Mouse (Mus musculus) kidney, adult 2 months (tissue): ENCODE data around the gene Olfr1462.

Experiments used
- CTCF ChIP-seq: fragments of 200-500 bp; conservative IDR thresholded peaks from 2 replicates; pipeline ENCODE4 v1.5.1; 2011; ENCODE audit warnings: low read depth, mild to moderate bottlenecking, control low read depth, low read length, moderate library complexity, mixed read lengths; ENCODE audit not compliant: insufficient read depth, insufficient read length
- POLR2A ChIP-seq: fragments of 200-500 bp; IDR thresholded peaks from one replicate; pipeline ENCODE4 v1.6.1; 2011; ENCODE audit warnings: low read depth, low read length, control low read depth

DNA sequence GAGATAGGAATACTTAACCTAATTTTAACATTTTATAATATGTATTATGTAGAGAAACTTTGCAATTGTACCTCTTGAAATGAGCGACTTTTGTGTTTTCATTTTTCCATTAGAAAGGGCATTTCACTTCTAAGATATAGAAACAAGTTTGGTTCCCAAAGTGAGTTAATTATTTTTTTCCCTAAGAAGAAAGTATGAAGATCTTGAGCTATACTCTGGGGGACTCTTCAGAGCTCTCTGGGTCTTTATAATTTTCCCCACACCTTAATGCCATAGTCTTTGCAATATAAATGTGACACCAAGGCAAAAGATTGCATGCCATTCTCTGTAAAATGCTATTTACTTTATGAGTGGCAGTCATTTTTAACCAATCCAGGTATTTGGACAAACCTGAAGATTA, at the start of gene Olfr1462:
- no peak for TF ChIP-seq CTCF
- no peak for TF ChIP-seq POLR2A
